Mouse (Mus musculus) lung, embryonic 14.5 days (tissue): ENCODE measurements at regions not wholly inside any gene's neighbourhood (a gene's known extent, or its start where the extent isn't known, plus 50 kb on each side); places are given as distances from the start of the nearest gene placed in this dataset.
A peak's percentile ranks its signal among the peaks of the same experiment; 100 is the strongest.

ENCODE experiments used
- ATAC-seq: fragments of 200-750 bp; cut with Nextera tagmentation; 2 replicates; pipeline ENCODE4 v1.8.0; 2017; ENCODE audit warnings: mild to moderate bottlenecking, moderate TSS enrichment, moderate library complexity; ENCODE audit not compliant: insufficient read depth
- DNase-seq: peaks from one replicate; pipeline ENCODE4 v3.0.0-alpha.2; 2015
- H3K27ac ChIP-seq: fragments of 300-500 bp; sonication (generic); 2 replicates; pipeline ENCODE4 v1.5.1; 2014; ENCODE audit warnings: low read depth, mild to moderate bottlenecking, moderate library complexity
- H3K27me3 ChIP-seq: fragments of 300-500 bp; sonication (generic); 2 replicates; pipeline ENCODE4 v1.6.1; 2014; ENCODE audit warnings: low read length, control low read depth; ENCODE audit not compliant: insufficient read depth
- H3K36me3 ChIP-seq: fragments of 300-500 bp; sonication (generic); 2 replicates; pipeline ENCODE4 v1.6.1; 2014; ENCODE audit warnings: control low read depth; ENCODE audit not compliant: insufficient read depth
- H3K4me1 ChIP-seq: fragments of 300-500 bp; sonication (generic); 2 replicates; pipeline ENCODE4 v1.6.1; 2014; ENCODE audit warnings: antibody characterized with exemption, control low read depth; ENCODE audit not compliant: insufficient read depth
- H3K4me2 ChIP-seq: fragments of 300-500 bp; sonication (generic); 2 replicates; pipeline ENCODE4 v1.6.1; 2014; ENCODE audit warnings: mild to moderate bottlenecking
- H3K4me3 ChIP-seq: fragments of 300-500 bp; sonication (generic); 2 replicates; pipeline ENCODE4 v1.5.1; 2014; ENCODE audit warnings: low read depth, low read length
- H3K9ac ChIP-seq: fragments of 300-500 bp; sonication (generic); 2 replicates; pipeline ENCODE4 v1.6.1; 2014
- H3K9me3 ChIP-seq: fragments of 300-500 bp; sonication (generic); 2 replicates; pipeline ENCODE4 v1.6.1; 2016; ENCODE audit warnings: low read depth, low read length, control low read depth
- CTCF ChIP-seq: IDR thresholded peaks from 2 replicates; pipeline ENCODE4 v1.5.1; 2016; ENCODE audit warnings: antibody characterized with exemption, low read depth
- WGBS: fragments of 180-500 bp; shearing (Covaris S2); extraction: QIAGEN DNeasy Blood & Tissue Kit; methylation state at CpG from one replicate; pipeline ENCODE4 v1.1.7; 2014; 5-methylcytosine and 5-hydroxymethylcytosine counted together

- Histone ChIP-seq H3K9me3 (no peaks in the 10 kb centered on the region), H3K4me1 (0 out of 2 replicates have a peak, but pooled peaks cover 6% of the 10 kb centered on the region), H3K4me2 (no peak overlapping the region), H3K36me3 (no peaks in the 10 kb centered on the region), H3K9ac (no peak overlapping the region), H3K27ac (no peak overlapping the region), H3K4me3 (no peak overlapping the region), H3K27me3 (no peaks in the 10 kb centered on the region)
- no peak for TF ChIP-seq CTCF
- no peak for ATAC-seq
- 56% methylated on average over 5 of the region's 5 CpGs for WGBS
- DNase-seq, result no peak
Observed at GRCm38 (mm10) chr4:31421386-31421785, 542.5 kb upstream of the Map3k7 start.

- no peak for ATAC-seq
- 0 out of 2 replicates have a peak, but pooled peaks cover 15% of the 10 kb centered on the region for H3K4me1 ChIP-seq
- no peak for TF ChIP-seq CTCF
Observed at GRCm38 (mm10) chr4:31425135-31425534, 538.8 kb upstream of the Map3k7 start.

GRCm38 (mm10) chr4:31425716-31426115 lies 538.2 kb upstream of the Map3k7 start:
- Histone ChIP-seq H3K27me3 (no peaks in the 10 kb centered on the region), H3K4me1 (0 out of 2 replicates have a peak, but pooled peaks cover 15% of the 10 kb centered on the region), H3K9ac (no peak overlapping the region), H3K36me3 (no peaks in the 10 kb centered on the region), H3K4me3 (no peak overlapping the region), H3K27ac (no peak overlapping the region), H3K4me2 (no peak overlapping the region), H3K9me3 (no peaks in the 10 kb centered on the region)
- ATAC-seq (no peak), DNase-seq (no peak)
- WGBS, result 69% methylated on average over 4 of the region's 4 CpGs
- TF ChIP-seq CTCF, result no peak

More at GRCm38 (mm10) chr4:31425135-31425534, 538.8 kb upstream of the Map3k7 start:
- Histone ChIP-seq H3K36me3 (no peaks in the 10 kb centered on the region), H3K9me3 (no peaks in the 10 kb centered on the region), H3K27ac (no peak overlapping the region), H3K4me2 (no peak overlapping the region), H3K4me3 (no peak overlapping the region), H3K9ac (no peak overlapping the region), H3K27me3 (no peaks in the 10 kb centered on the region)
- DNase-seq, result no peak
- WGBS, result 24% methylated on average over 7 of the region's 7 CpGs

GRCm38 (mm10) chr4:31426169-31427030 lies 537.5 kb upstream of the Map3k7 start:
- Histone ChIP-seq H3K27me3 (no peaks in the 10 kb centered on the region), H3K9ac (no peak overlapping the region), H3K36me3 (no peaks in the 10 kb centered on the region), H3K9me3 (no peaks in the 10 kb centered on the region), H3K27ac (no peak overlapping the region), H3K4me3 (no peak overlapping the region), H3K4me1 (0 out of 2 replicates have a peak, but pooled peaks cover 15% of the 10 kb centered on the region), H3K4me2 (no peak overlapping the region)
- no peak for TF ChIP-seq CTCF
- 34% methylated on average over 7 of the region's 7 CpGs for WGBS
- DNase-seq (no peak), ATAC-seq (no peak)

- Histone ChIP-seq H3K4me1 (0 out of 2 replicates have a peak, but pooled peaks cover 1% of the 10 kb centered on the region), H3K27me3 (no peaks in the 10 kb centered on the region), H3K4me3 (no peak overlapping the region), H3K27ac (no peak overlapping the region), H3K9ac (no peak overlapping the region), H3K9me3 (no peaks in the 10 kb centered on the region), H3K4me2 (no peak overlapping the region), H3K36me3 (no peaks in the 10 kb centered on the region)
- no peak for TF ChIP-seq CTCF
- ATAC-seq (no peak), DNase-seq (no peak)
- 78% methylated on average over 7 of the region's 7 CpGs for WGBS
Observed at GRCm38 (mm10) chr4:31433943-31434342, 530.0 kb upstream of the Map3k7 start.

GRCm38 (mm10) chr4:31454898-31455297 lies 509.0 kb upstream of the Map3k7 start:
- TF ChIP-seq CTCF, result no peak
- DNase-seq (peak; percentile 71), ATAC-seq (peak; percentile 62; the same call in 1 of the 2 replicates)
- 25% methylated on average over 7 of the region's 7 CpGs for WGBS
- H3K27ac ChIP-seq, result peak overlapping the region; percentile 86; the same call in 1 of the 2 replicates
- peak overlapping the region; percentile 45 for H3K4me2 ChIP-seq
- H3K9ac ChIP-seq, result no peak overlapping the region
- no peaks in the 10 kb centered on the region for H3K27me3 ChIP-seq
- no peaks in the 10 kb centered on the region for H3K36me3 ChIP-seq
- no peaks in the 10 kb centered on the region for H3K9me3 ChIP-seq
- H3K4me3 ChIP-seq, result no peak overlapping the region
- H3K4me1 ChIP-seq, result peaks cover 10% of the 10 kb centered on the region; the same call in 1 of the 2 replicates

- no peaks in the 10 kb centered on the region for H3K27me3 ChIP-seq
- peak; percentile 78 for DNase-seq
- no peak overlapping the region for H3K9ac ChIP-seq
- TF ChIP-seq CTCF, result no peak
- H3K36me3 ChIP-seq, result no peaks in the 10 kb centered on the region
- H3K4me2 ChIP-seq, result peak overlapping the region; percentile 15
- H3K27ac ChIP-seq, result peak overlapping the region; percentile 86
- peaks cover 10% of the 10 kb centered on the region; the same call in 1 of the 2 replicates for H3K4me1 ChIP-seq
- no peaks in the 10 kb centered on the region for H3K9me3 ChIP-seq
- WGBS, result 10% methylated on average over 4 of the region's 4 CpGs
- no peak overlapping the region for H3K4me3 ChIP-seq
- ATAC-seq, result peak; percentile 65; the same call in 1 of the 2 replicates
Observed at GRCm38 (mm10) chr4:31455466-31455865, 508.4 kb upstream of the Map3k7 start.
